Mouse (Mus musculus) heart, embryonic 15.5 days (tissue): ENCODE measurements around the gene Lmo1. TPM values are rescaled to one million over a fixed set of nuclear protein-coding genes. Genes with fewer than 3 reads are reported as not detected.
"Not testable (repeated sequence)": the region's sequence is repeated elsewhere in the genome, so short reads cannot be mapped to it uniquely, and the experiment has no call there.

ENCODE experiments used
- ATAC-seq: fragments of 200-750 bp; cut with Nextera tagmentation; replicated peaks from 2 replicates; pipeline ENCODE4 v1.8.0; 2017; ENCODE audit warnings: low read depth, moderate TSS enrichment; ENCODE audit not compliant: insufficient number of reproducible peaks, insufficient read depth, low FRiP score
- H3K27ac ChIP-seq: fragments of 300-500 bp; sonication (generic); 2 replicates; pipeline ENCODE4 v1.5.1; 2015; ENCODE audit warnings: mild to moderate bottlenecking, inconsistent platforms
- H3K27me3 ChIP-seq: fragments of 300-500 bp; sonication (generic); 2 replicates; pipeline ENCODE4 v1.6.1; 2015; ENCODE audit warnings: inconsistent platforms
- H3K36me3 ChIP-seq: fragments of 300-500 bp; sonication (generic); 2 replicates; pipeline ENCODE4 v1.6.1; 2015; ENCODE audit warnings: mild to moderate bottlenecking, inconsistent platforms
- H3K4me1 ChIP-seq: fragments of 300-500 bp; sonication (generic); replicated peaks from 2 replicates; pipeline ENCODE4 v1.6.1; 2015; ENCODE audit warnings: inconsistent platforms
- H3K4me2 ChIP-seq: fragments of 300-500 bp; sonication (generic); 2 replicates; pipeline ENCODE4 v1.6.1; 2015; ENCODE audit warnings: inconsistent platforms, mild to moderate bottlenecking, moderate library complexity
- H3K4me3 ChIP-seq: fragments of 300-500 bp; sonication (generic); 2 replicates; pipeline ENCODE4 v1.5.1; 2015; ENCODE audit warnings: mild to moderate bottlenecking, inconsistent platforms
- H3K9ac ChIP-seq: fragments of 300-500 bp; sonication (generic); 2 replicates; pipeline ENCODE4 v1.6.1; 2015; ENCODE audit warnings: mild to moderate bottlenecking, inconsistent platforms
- H3K9me3 ChIP-seq: fragments of 300-500 bp; sonication (generic); replicated peaks from 2 replicates; pipeline ENCODE4 v1.6.1; 2016; ENCODE audit warnings: inconsistent platforms
- WGBS: fragments of 180-500 bp; shearing (Covaris S2); methylation state at CpG from one replicate; pipeline ENCODE4 v1.1.7; 2015; ENCODE audit warnings: mixed read lengths; 5-methylcytosine and 5-hydroxymethylcytosine counted together
- polyA plus RNA-seq: library from polyadenylated mRNA; unstranded; fragments of >200 nt; fragmentation: Nextera tagmentation; extraction: Ambion mirVana; gene quantifications from 2 replicates; pipeline ENCODE4 v1.2.1, GENCODE M21; 2015

The Lmo1 gene
- polyA plus RNA-seq, 1 experiment from 2014 or later, result 2.4 TPM

DNA sequence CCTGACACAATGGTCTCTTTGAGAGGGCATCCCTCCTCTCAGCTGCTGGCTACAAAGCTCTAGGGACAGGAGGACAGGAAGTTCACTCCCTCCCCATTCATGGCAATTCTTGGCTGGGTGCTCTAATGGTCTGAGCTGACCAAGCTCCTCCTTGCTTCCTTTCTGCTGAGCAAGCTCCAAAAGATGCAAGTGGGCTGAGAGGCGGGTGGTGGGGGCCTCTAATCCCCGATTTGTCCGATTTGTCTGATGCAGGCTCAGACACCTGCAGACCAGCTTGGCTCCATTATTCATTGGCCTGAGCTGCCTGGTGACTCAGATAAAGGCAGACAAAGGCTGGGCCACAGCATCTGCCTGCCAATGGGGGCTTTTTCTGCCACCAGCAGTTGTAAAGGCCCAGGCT, 33.3 kb downstream of the Lmo1 start:
- H3K4me1 ChIP-seq, result peaks cover 8% of the 10 kb centered on the region; the same call in 1 of the 2 replicates
- H3K9me3 ChIP-seq, result no peaks in the 10 kb centered on the region
- H3K27me3 ChIP-seq, result peaks cover 16% of the 10 kb centered on the region
- 59% methylated on average over 3 of the region's 3 CpGs for WGBS
- H3K36me3 ChIP-seq, result no peaks in the 10 kb centered on the region
- no peak overlapping the region for H3K27ac ChIP-seq
- H3K4me2 ChIP-seq, result no peak overlapping the region
- no peak overlapping the region for H3K4me3 ChIP-seq
- H3K9ac ChIP-seq, result no peak overlapping the region
- ATAC-seq, result no peak

- no peaks in the 10 kb centered on the region for H3K36me3 ChIP-seq
- H3K9ac ChIP-seq, result no peak overlapping the region
- 54% methylated on average over 2 of the region's 2 CpGs for WGBS
- H3K4me3 ChIP-seq, result no peak overlapping the region
- H3K4me2 ChIP-seq, result no peak overlapping the region
- peaks cover 8% of the 10 kb centered on the region; the same call in 1 of the 2 replicates for H3K4me1 ChIP-seq
- ATAC-seq, result no peak
- H3K27ac ChIP-seq, result no peak overlapping the region
- peaks cover 16% of the 10 kb centered on the region for H3K27me3 ChIP-seq
- H3K9me3 ChIP-seq, result no peaks in the 10 kb centered on the region
Measured at GRCm38 (mm10) chr7:109141054-109141453, 34.0 kb downstream of the Lmo1 start.

DNA sequence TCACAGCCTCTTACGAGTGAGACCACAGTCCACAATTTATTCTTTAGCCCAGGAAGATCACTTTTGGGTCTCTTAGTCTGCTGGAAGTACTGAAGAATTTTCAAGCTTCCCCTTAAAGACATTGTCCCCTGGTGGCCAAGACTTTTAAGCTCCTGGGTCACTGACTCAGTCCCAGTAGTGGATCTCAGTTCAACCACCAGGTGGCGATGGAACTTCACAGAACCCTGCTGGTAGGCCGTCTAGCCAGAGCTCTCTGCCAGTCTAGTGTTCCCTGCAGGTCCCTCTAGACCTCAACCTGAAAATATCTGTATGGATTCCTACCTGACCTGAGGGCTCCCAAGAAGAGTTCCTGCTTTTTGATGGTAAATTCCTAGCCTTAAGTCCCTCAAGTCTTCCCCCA, 35.6 kb downstream of the Lmo1 start:
- Histone ChIP-seq H3K27ac (no peak overlapping the region), H3K4me2 (no peak overlapping the region), H3K9ac (no peak overlapping the region), H3K9me3 (no peaks in the 10 kb centered on the region), H3K27me3 (peaks cover 14% of the 10 kb centered on the region; the same call in 1 of the 2 replicates), H3K36me3 (no peaks in the 10 kb centered on the region), H3K4me1 (peaks cover 8% of the 10 kb centered on the region; the same call in 1 of the 2 replicates), H3K4me3 (no peak overlapping the region)
- ATAC-seq, result peak; percentile 62; the same call in 1 of the 2 replicates
- 5% methylated on average over 3 of the region's 3 CpGs for WGBS

GRCm38 (mm10) chr7:109137441-109137840, 37.6 kb downstream of the Lmo1 start:
- Histone ChIP-seq H3K27me3 (0 out of 2 replicates have a peak, but pooled peaks cover 6% of the 10 kb centered on the region), H3K4me1 (peaks cover under 1% of the 10 kb centered on the region; the same call in 1 of the 2 replicates), H3K4me3 (no peak overlapping the region), H3K9ac (no peak overlapping the region), H3K9me3 (no peaks in the 10 kb centered on the region), H3K27ac (no peak overlapping the region), H3K4me2 (no peak overlapping the region), H3K36me3 (no peaks in the 10 kb centered on the region)
- ATAC-seq, result no peak
- 80% methylated on average over 8 of the region's 8 CpGs for WGBS

DNA sequence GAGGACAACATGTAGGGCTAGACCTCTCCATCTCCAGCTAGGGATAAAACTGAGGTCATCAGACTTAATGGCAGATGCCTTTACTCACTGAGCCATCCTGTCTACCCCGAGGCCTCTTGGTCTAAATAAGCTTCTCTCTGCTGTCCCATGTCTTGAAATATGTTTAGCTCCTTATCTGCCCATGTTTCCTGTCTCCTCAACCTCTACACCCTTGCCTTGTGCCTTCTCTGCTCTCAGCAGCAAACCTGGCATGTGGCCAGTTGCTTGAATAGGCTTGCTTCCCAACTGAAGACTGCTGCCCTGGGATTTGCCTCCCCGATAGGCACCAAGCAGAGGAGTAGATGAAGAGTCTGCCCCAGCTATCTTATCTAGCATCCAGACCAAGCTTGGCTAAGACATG, 43.4 kb downstream of the Lmo1 start:
- no peaks in the 10 kb centered on the region for H3K36me3 ChIP-seq
- no peak overlapping the region for H3K27ac ChIP-seq
- H3K9me3 ChIP-seq, result no peaks in the 10 kb centered on the region
- 49% methylated on average over 2 of the region's 2 CpGs for WGBS
- no peak overlapping the region for H3K4me3 ChIP-seq
- no peak for ATAC-seq
- H3K4me2 ChIP-seq, result no peak overlapping the region
- H3K9ac ChIP-seq, result no peak overlapping the region
- no peaks in the 10 kb centered on the region for H3K4me1 ChIP-seq
- no peaks in the 10 kb centered on the region; the same call in 1 of the 2 replicates for H3K27me3 ChIP-seq

DNA sequence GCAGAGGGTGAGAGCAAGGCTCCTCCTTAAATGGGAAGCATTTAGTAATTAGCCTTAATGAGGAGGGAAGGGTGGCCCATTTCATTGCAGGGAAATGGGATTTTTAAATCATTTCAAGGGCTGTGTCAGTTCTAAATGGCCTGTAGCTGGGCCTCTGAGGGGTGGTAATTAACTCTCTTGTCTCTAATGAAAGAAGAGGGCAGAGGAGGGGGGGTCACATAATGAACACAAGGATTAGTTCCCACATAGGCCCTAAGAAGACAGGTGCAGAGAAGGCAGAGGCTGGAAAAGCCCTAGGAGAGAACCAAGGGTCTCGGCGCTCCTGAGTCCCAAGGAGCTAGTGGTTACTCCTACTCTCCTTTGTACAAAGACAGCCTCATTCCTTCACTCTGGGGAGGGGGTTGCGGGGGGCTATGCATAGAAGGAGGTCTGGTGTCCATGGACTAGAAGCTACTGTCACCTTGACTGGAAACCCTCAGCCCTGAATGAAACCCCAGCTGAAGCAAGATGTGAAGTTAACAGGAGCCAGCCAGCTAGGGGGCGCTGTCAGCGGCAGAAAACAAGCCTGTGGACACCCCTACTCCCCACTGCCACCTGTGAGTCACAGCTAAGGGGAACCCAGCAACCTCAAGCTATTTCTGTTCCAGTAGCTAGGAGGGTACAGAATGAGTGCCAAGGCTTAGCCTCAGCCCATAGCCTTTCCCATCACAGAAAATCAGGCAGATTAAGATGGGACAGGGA, 44.9 kb downstream of the Lmo1 start:
- Histone ChIP-seq H3K4me2 (no peak overlapping the region), H3K9me3 (no peaks in the 10 kb centered on the region), H3K4me3 (no peak overlapping the region), H3K27ac (no peak overlapping the region), H3K36me3 (no peaks in the 10 kb centered on the region), H3K27me3 (no peaks in the 10 kb centered on the region; the same call in 1 of the 2 replicates), H3K4me1 (no peaks in the 10 kb centered on the region), H3K9ac (no peak overlapping the region)
- 66% methylated on average over 5 of the region's 5 CpGs for WGBS
- ATAC-seq, result no peak

GRCm38 (mm10) chr7:109129442-109129841, 45.6 kb downstream of the Lmo1 start:
- Histone ChIP-seq H3K27me3 (no peaks in the 10 kb centered on the region; the same call in 1 of the 2 replicates), H3K9me3 (no peaks in the 10 kb centered on the region), H3K4me1 (no peaks in the 10 kb centered on the region), H3K27ac (no peak overlapping the region), H3K36me3 (no peaks in the 10 kb centered on the region), H3K4me2 (no peak overlapping the region), H3K4me3 (no peak overlapping the region), H3K9ac (no peak overlapping the region)
- no peak for ATAC-seq

GRCm38 (mm10) chr7:109115929-109116328, 59.1 kb downstream of the Lmo1 start:
- 59% methylated on average over 4 of the region's 4 CpGs for WGBS
- H3K4me3 ChIP-seq, result no peak overlapping the region
- no peaks in the 10 kb centered on the region for H3K27me3 ChIP-seq
- no peak overlapping the region for H3K4me2 ChIP-seq
- no peak overlapping the region for H3K9ac ChIP-seq
- H3K27ac ChIP-seq, result no peak overlapping the region
- no peaks in the 10 kb centered on the region for H3K9me3 ChIP-seq
- no peak for ATAC-seq
- H3K36me3 ChIP-seq, result no peaks in the 10 kb centered on the region
- H3K4me1 ChIP-seq, result no peaks in the 10 kb centered on the region

DNA sequence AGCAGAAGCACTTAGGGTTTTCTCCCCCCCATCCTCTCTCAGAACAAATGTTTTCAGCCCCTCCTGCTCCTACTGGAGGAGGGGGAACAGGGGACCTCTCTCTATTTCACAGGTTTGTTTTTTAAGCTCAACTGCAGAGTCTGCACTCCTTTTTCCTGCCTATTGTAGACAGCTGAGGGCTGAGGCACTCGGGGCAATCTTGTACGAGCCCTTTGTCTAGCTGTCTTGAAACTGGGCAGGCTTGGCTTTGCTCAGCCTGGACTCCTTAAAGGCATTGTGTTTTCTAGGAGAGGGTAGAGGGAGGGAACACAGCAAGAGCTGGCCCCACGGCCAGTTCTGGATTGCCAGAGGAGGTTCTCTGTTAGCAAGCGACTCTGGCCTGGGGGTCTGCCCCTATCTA, 59.5 kb downstream of the Lmo1 start:
- not testable (repeated sequence) for H3K9ac ChIP-seq, H3K4me3 ChIP-seq, H3K27me3 ChIP-seq, H3K27ac ChIP-seq, H3K36me3 ChIP-seq, H3K4me1 ChIP-seq, H3K4me2 ChIP-seq, H3K9me3 ChIP-seq
- WGBS, result 24% methylated on average over 2 of the region's 4 CpGs
- peak; percentile 31; the same call in 1 of the 2 replicates for ATAC-seq

DNA sequence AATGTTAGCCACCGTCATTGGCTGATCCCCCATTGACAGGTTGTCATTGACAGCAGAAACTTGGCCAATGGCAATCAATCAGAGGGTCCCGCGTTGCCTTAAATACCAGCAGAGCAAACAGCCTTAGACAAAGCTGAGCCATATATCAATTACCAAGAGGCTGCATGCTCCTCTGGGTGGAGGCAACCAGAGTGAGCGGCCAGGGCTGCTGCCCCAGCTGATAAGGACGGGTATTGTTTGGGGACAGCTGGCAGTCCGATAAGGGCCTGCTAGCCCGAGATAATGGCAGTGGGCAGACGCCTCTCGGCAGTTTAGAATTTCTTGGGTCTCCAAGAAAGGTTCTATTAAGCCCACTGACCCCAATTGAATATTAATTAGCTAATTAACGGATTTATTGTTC, 60.1 kb downstream of the Lmo1 start:
- H3K27me3 ChIP-seq, result no peaks in the 10 kb centered on the region
- no peak overlapping the region for H3K27ac ChIP-seq
- no peaks in the 10 kb centered on the region for H3K4me1 ChIP-seq
- no peak for ATAC-seq
- no peaks in the 10 kb centered on the region for H3K9me3 ChIP-seq
- H3K9ac ChIP-seq, result no peak overlapping the region
- no peaks in the 10 kb centered on the region for H3K36me3 ChIP-seq
- no peak overlapping the region for H3K4me3 ChIP-seq
- WGBS, result 16% methylated on average over 10 of the region's 10 CpGs
- no peak overlapping the region for H3K4me2 ChIP-seq

DNA sequence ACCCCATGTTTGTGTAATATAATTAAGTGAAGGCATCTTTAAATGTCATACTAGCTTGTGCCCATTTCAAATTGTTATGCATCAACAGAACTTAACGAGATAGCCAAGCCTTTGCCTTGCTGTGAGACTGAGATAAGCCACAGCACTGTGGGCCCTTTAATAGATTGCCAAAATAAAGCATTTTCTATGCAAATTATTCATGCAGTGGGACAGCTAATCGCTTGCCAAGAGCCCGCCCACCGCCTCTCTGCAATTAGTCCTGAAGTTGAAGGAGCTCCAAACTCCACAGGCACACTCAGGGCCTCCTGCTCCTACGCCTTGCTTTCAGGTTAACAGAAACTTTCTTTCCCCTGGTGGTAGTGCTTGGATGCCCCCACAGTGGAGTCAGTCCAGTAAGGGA, 64.0 kb downstream of the Lmo1 start:
- WGBS, result 65% methylated on average over 5 of the region's 5 CpGs
- Histone ChIP-seq H3K36me3 (no peaks in the 10 kb centered on the region), H3K9ac (no peak overlapping the region), H3K27me3 (no peaks in the 10 kb centered on the region), H3K4me2 (no peak overlapping the region), H3K27ac (no peak overlapping the region), H3K9me3 (no peaks in the 10 kb centered on the region), H3K4me3 (no peak overlapping the region), H3K4me1 (no peaks in the 10 kb centered on the region)
- ATAC-seq, result no peak

DNA sequence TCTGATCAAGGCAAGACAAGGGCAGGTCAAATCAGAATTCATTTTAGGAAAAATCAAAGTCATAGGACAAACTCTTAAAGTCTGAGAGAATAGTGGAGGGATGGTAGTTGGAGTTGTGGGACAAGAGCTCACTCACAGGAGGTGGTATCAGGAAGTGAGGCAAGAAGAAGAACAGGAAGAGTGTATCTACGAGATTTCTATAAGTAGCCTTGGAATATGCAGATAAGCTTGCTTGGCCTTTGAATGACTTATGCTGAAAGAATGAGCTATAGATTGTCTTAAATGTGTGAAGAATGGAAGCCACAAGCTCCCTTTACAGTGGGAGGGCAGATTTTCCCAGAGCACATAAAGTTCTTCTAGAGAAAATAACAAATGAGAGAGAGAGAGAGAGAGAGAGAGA, 70.1 kb downstream of the Lmo1 start:
- Histone ChIP-seq H3K9me3 (no peaks in the 10 kb centered on the region), H3K36me3 (no peaks in the 10 kb centered on the region), H3K9ac (no peak overlapping the region), H3K27me3 (no peaks in the 10 kb centered on the region; the same call in 1 of the 2 replicates), H3K4me1 (no peaks in the 10 kb centered on the region), H3K4me3 (no peak overlapping the region), H3K27ac (no peak overlapping the region), H3K4me2 (no peak overlapping the region)
- no peak for ATAC-seq
- WGBS, result 19% methylated on average over 1 of the region's 1 CpGs
